Mouse (Mus musculus) limb, embryonic 11.5 days (tissue): ENCODE data around the gene Phospho1. TPM values are rescaled to one million over a fixed set of nuclear protein-coding genes. Genes with fewer than 3 reads are reported as not detected.

Experiments
- ATAC-seq: fragments of 200-750 bp; cut with Nextera tagmentation; 2 replicates; pipeline ENCODE4 v1.8.0; 2017; ENCODE audit warnings: low read depth; ENCODE audit not compliant: insufficient number of reproducible peaks, low FRiP score, low TSS enrichment
- DNase-seq: peaks from one replicate; pipeline ENCODE4 v3.0.0-alpha.2; 2015; ENCODE audit warnings: low spot score
- H3K27ac ChIP-seq: fragments of 300-500 bp; sonication (generic); replicated peaks from 2 replicates; pipeline ENCODE4 v1.5.1; 2014; ENCODE audit warnings: low read depth, mild to moderate bottlenecking, low read length
- H3K27me3 ChIP-seq: fragments of 300-500 bp; sonication (generic); 2 replicates; pipeline ENCODE4 v1.6.1; 2014; ENCODE audit warnings: mild to moderate bottlenecking, low read length, mixed read lengths; ENCODE audit not compliant: control insufficient read depth, insufficient read depth
- H3K36me3 ChIP-seq: fragments of 300-500 bp; sonication (generic); 2 replicates; pipeline ENCODE4 v1.6.1; 2014; ENCODE audit warnings: mild to moderate bottlenecking, low read length, moderate library complexity, mixed read lengths; ENCODE audit not compliant: control insufficient read depth, insufficient read depth
- H3K4me1 ChIP-seq: fragments of 300-500 bp; sonication (generic); 2 replicates; pipeline ENCODE4 v1.6.1; 2014; ENCODE audit warnings: low read length, mixed read lengths; ENCODE audit not compliant: control insufficient read depth, insufficient read depth
- H3K4me2 ChIP-seq: fragments of 300-500 bp; sonication (generic); 2 replicates; pipeline ENCODE4 v1.6.1; 2014; ENCODE audit warnings: low read depth, mild to moderate bottlenecking, moderate library complexity; ENCODE audit not compliant: severe bottlenecking
- H3K4me3 ChIP-seq: fragments of 300-500 bp; sonication (generic); 2 replicates; pipeline ENCODE4 v1.5.1; 2014; ENCODE audit warnings: low read depth, low read length
- H3K9ac ChIP-seq: fragments of 300-500 bp; sonication (generic); 2 replicates; pipeline ENCODE4 v1.6.1; 2014; ENCODE audit warnings: mild to moderate bottlenecking, low read length
- H3K9me3 ChIP-seq: fragments of 300-500 bp; sonication (generic); 2 replicates; pipeline ENCODE4 v1.6.1; 2016; ENCODE audit warnings: low read length; ENCODE audit not compliant: control insufficient read depth
- WGBS: fragments of 180-500 bp; shearing (Covaris S2); extraction: QIAGEN DNeasy Blood & Tissue Kit; methylation state at CpG from one replicate; pipeline ENCODE4 v1.1.7; 2014; 5-methylcytosine and 5-hydroxymethylcytosine counted together
- polyA plus RNA-seq: library from polyadenylated mRNA; unstranded; fragments of >200 nt; fragmentation: Nextera tagmentation; extraction: Ambion mirVana; gene quantifications from 2 replicates; pipeline ENCODE4 v1.2.1, GENCODE M21; 2014

Gene Phospho1
- polyA plus RNA-seq: 0.60 TPM in 1 of 2 replicates, not detected in the other

- H3K4me3 ChIP-seq: peak within 1 kb of the TSS; percentile 69
- no peaks in the 10 kb centered on the region for H3K36me3 ChIP-seq
- H3K9ac ChIP-seq: peak within 1 kb of the TSS; percentile 59
- peak; percentile 92 for DNase-seq
- ATAC-seq: peak; percentile 91
- WGBS: 0% methylated on average over 77 of the region's 78 CpGs
- peaks cover 2% of the 10 kb centered on the region; the same call in 1 of the 2 replicates for H3K4me1 ChIP-seq
- H3K9me3 ChIP-seq: no peaks in the 10 kb centered on the region
- H3K4me2 ChIP-seq: peak within 1 kb of the TSS; percentile 81
- peaks cover 40% of the 10 kb centered on the region for H3K27me3 ChIP-seq
- no peak within 1 kb of the TSS; the same call in 1 of the 2 replicates for H3K27ac ChIP-seq
These were observed at the start of gene Phospho1 for GRCm38 (mm10) chr11:95824071-95824876. Phospho1 (plus strand) TSS chr11:95824499.

GRCm38 (mm10) chr11:95777323-95778297, 46.7 kb upstream of the Phospho1 start:
- no peaks in the 10 kb centered on the region for H3K27me3 ChIP-seq
- H3K4me2 ChIP-seq: no peak overlapping the region
- no peaks in the 10 kb centered on the region for H3K9me3 ChIP-seq
- H3K4me1 ChIP-seq: no peaks in the 10 kb centered on the region
- H3K27ac ChIP-seq: no peak overlapping the region
- H3K36me3 ChIP-seq: no peaks in the 10 kb centered on the region
- no peak for ATAC-seq
- H3K9ac ChIP-seq: no peak overlapping the region
- no peak overlapping the region for H3K4me3 ChIP-seq
- DNase-seq: no peak
- 72% methylated on average over 17 of the region's 17 CpGs for WGBS

- Histone ChIP-seq H3K9me3 (no peaks in the 10 kb centered on the region), H3K4me2 (no peak overlapping the region)
- WGBS: 80% methylated on average over 4 of the region's 4 CpGs
These were observed 45.5 kb upstream of the Phospho1 start for GRCm38 (mm10) chr11:95778831-95779251.

GRCm38 (mm10) chr11:95779366-95779765, 44.9 kb upstream of the Phospho1 start:
- Histone ChIP-seq H3K36me3 (no peaks in the 10 kb centered on the region), H3K9ac (no peak overlapping the region), H3K9me3 (no peaks in the 10 kb centered on the region), H3K27me3 (no peaks in the 10 kb centered on the region), H3K4me2 (no peak overlapping the region), H3K4me1 (no peaks in the 10 kb centered on the region), H3K27ac (no peak overlapping the region), H3K4me3 (no peak overlapping the region)
- ATAC-seq (no peak), DNase-seq (no peak)
- 91% methylated on average over 4 of the region's 4 CpGs for WGBS

More at GRCm38 (mm10) chr11:95778831-95779251, 45.5 kb upstream of the Phospho1 start:
- Histone ChIP-seq H3K27me3 (no peaks in the 10 kb centered on the region), H3K36me3 (no peaks in the 10 kb centered on the region), H3K9ac (no peak overlapping the region), H3K27ac (no peak overlapping the region), H3K4me1 (no peaks in the 10 kb centered on the region), H3K4me3 (no peak overlapping the region)
- ATAC-seq (no peak), DNase-seq (no peak)

GRCm38 (mm10) chr11:95780480-95780879, 43.8 kb upstream of the Phospho1 start:
- ATAC-seq (no peak), DNase-seq (no peak)
- Histone ChIP-seq H3K36me3 (no peaks in the 10 kb centered on the region), H3K4me1 (no peaks in the 10 kb centered on the region), H3K9ac (no peak overlapping the region), H3K27me3 (no peaks in the 10 kb centered on the region), H3K4me2 (no peak overlapping the region), H3K9me3 (no peaks in the 10 kb centered on the region), H3K4me3 (no peak overlapping the region), H3K27ac (no peak overlapping the region)
- 91% methylated on average over 8 of the region's 8 CpGs for WGBS

- ATAC-seq (no peak), DNase-seq (no peak)
- no peaks in the 10 kb centered on the region for H3K9me3 ChIP-seq
- WGBS: 83% methylated on average over 11 of the region's 11 CpGs
- no peak overlapping the region for H3K4me2 ChIP-seq
- no peaks in the 10 kb centered on the region for H3K36me3 ChIP-seq
- no peak overlapping the region for H3K27ac ChIP-seq
- no peak overlapping the region for H3K9ac ChIP-seq
- H3K4me3 ChIP-seq: no peak overlapping the region
- no peaks in the 10 kb centered on the region for H3K27me3 ChIP-seq
- H3K4me1 ChIP-seq: no peaks in the 10 kb centered on the region
These were observed 42.7 kb upstream of the Phospho1 start for GRCm38 (mm10) chr11:95781557-95781956.

GRCm38 (mm10) chr11:95783457-95783856, 40.8 kb upstream of the Phospho1 start:
- Histone ChIP-seq H3K4me3 (no peak overlapping the region), H3K4me1 (no peaks in the 10 kb centered on the region), H3K36me3 (no peaks in the 10 kb centered on the region), H3K9ac (no peak overlapping the region), H3K9me3 (no peaks in the 10 kb centered on the region), H3K27ac (no peak overlapping the region), H3K27me3 (no peaks in the 10 kb centered on the region), H3K4me2 (no peak overlapping the region)
- 85% methylated on average over 4 of the region's 4 CpGs for WGBS
- no peak for DNase-seq
- no peak for ATAC-seq

GRCm38 (mm10) chr11:95783958-95784357, 40.3 kb upstream of the Phospho1 start:
- H3K27ac ChIP-seq: no peak overlapping the region
- no peaks in the 10 kb centered on the region for H3K9me3 ChIP-seq
- H3K4me3 ChIP-seq: no peak overlapping the region
- no peaks in the 10 kb centered on the region for H3K27me3 ChIP-seq
- DNase-seq: no peak
- ATAC-seq: no peak
- WGBS: 87% methylated on average over 9 of the region's 9 CpGs
- H3K9ac ChIP-seq: no peak overlapping the region
- no peak overlapping the region for H3K4me2 ChIP-seq
- H3K4me1 ChIP-seq: no peaks in the 10 kb centered on the region
- no peaks in the 10 kb centered on the region for H3K36me3 ChIP-seq
